Mouse (Mus musculus) CD8-positive naive resting alpha-beta T cell, adult 57 days (primary cell): Measurements from ENCODE around the gene Atg4a-ps. TPM values are rescaled to one million over a fixed set of nuclear protein-coding genes. Genes with fewer than 3 reads are reported as not detected.

Experiments used
- total RNA-seq: library from RNA; stranded (reverse); gene quantifications from one replicate; pipeline ENCODE4 v1.2.4, GENCODE M21; 2023

The Atg4a-ps gene
- total RNA-seq: not detected

DNA sequence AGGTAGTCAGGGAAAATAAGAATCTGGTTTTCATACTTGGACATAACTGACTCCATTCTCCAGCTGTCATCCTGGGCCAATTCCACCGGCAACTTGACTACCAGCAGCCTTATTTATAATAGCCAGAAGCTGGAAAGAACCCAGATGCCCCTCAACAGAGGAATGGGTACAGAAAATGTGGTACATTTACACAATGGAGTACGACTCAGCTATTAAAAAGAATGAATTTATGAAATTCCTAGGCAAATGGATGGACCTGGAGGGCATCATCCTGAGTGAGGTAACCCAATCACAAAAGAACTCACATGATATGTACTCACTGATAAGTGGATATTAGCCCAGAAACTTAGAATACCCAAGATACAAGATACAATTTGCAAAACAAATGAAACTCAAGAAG lies at the start of gene Atg4a-ps:
Gene Atg4a-ps, minus strand, starts transcription at position 101 of the 400 bp plus-strand sequence.

Other genes starting within 250 kb of the Atg4a-ps start
- 1.6 TPM for gene Syt6, start 70.8 kb downstream of the Atg4a-ps start, total RNA-seq
- 10.0 TPM for gene Olfml3, start 91.9 kb upstream of the Atg4a-ps start, total RNA-seq
- gene Gm10964, start 93.3 kb upstream of the Atg4a-ps start, total RNA-seq: not detected
- 262 TPM for gene Hipk1, start 145.5 kb upstream of the Atg4a-ps start, total RNA-seq
- 35.6 TPM for gene Dclre1b, start 163.4 kb upstream of the Atg4a-ps start, total RNA-seq
- gene Ap4b1, start 163.5 kb upstream of the Atg4a-ps start, total RNA-seq: 21.8 TPM
- 0.92 TPM for gene Gm43064, start 163.5 kb upstream of the Atg4a-ps start, total RNA-seq
- gene Bcl2l15, start 186.5 kb upstream of the Atg4a-ps start, total RNA-seq: 1.3 TPM
- 360 TPM for gene Ptpn22, start 213.7 kb upstream of the Atg4a-ps start, total RNA-seq